Mouse (Mus musculus) gastrocnemius, adult 2 months (tissue): ENCODE results near the gene Uspl1. TPM values are rescaled to one million over a fixed set of nuclear protein-coding genes. Genes with fewer than 3 reads are reported as not detected.
A peak's percentile ranks its signal among the peaks of the same experiment; 100 is the strongest.

ENCODE experiments used
- DNase-seq: peaks from one replicate; pipeline ENCODE4 v3.0.0; 2022
- H3K27ac ChIP-seq: fragments of 200-600 bp; 2 replicates; pipeline ENCODE4 v1.8.1; 2022; ENCODE audit warnings: mild to moderate bottlenecking
- H3K4me3 ChIP-seq: fragments of 200-600 bp; 2 replicates; pipeline ENCODE4 v1.8.1; 2022; ENCODE audit warnings: mild to moderate bottlenecking, moderate library complexity
- CTCF ChIP-seq: fragments of 200-600 bp; IDR thresholded peaks from 2 replicates; pipeline ENCODE4 v1.8.1; 2022; ENCODE audit warnings: antibody characterized with exemption, mild to moderate bottlenecking, moderate library complexity
- intact Hi-C: fragments of 180-260 bp; cut with DNase I; formaldehyde crosslinking; loops from one replicate; pipeline ENCODE4 v1.15.1; 2025
- total RNA-seq, 2 experiments: library from RNA; stranded (reverse); gene quantifications; 2 replicates each; pipeline ENCODE4 v1.2.3; 2021

Uspl1 gene
- total RNA-seq, 2 experiments from 2014 or later = 29.8 to 32.6 TPM

DNA sequence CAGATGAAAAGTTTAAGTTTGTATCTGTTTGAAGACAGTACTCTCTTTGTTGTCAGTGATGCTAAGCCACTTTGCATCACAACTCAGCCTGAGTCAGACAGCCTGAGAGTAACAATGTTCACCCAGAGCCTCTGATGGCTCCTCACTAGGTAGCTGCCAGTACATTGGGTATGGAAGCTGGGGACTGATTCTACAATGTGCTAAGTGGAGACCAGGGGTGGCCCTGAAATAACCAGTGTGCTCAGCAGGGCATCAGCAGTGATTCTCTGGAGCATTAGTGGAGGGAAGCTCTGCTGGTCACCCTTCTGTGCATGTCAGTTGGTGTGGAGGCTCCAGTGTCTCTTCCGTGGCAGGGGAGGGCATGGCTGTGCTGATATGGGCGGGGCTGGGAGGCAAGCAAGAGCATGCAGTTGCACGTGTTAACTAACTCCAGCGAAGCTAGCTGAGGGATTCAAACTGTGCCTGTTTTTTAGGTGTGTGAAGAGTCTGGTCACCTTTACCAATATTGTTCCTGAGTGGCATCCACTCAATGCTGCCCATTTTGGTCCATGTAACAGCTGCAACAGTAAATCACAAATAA is 19.7 kb downstream of the Uspl1 start:
- H3K27ac ChIP-seq = peak overlapping the region; percentile 87
- TF ChIP-seq CTCF = no peak
- intact Hi-C loops = no loop called here
- no peak for DNase-seq
- no peak overlapping the region for H3K4me3 ChIP-seq

DNA sequence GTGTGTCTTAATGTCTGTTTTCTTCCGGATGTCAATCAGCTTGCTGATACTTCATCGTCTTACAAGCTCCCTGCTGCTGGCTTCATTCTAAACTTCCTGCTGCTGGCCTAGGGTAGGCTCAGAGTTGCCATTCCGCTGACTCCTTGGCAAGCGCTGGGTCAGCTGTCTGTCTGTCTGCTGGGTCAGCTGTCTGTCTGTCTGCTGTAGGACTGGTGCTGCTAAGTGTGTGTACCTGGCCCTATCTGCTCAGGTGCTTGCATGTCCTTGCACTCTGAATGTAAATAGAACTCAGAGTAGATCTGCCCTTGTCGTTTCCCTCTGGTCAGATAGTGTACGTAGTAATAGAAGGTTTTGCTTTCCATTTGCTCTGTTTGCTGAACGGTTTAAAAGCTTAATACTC is 20.7 kb downstream of the Uspl1 start:
- Histone ChIP-seq H3K27ac (peak overlapping the region; percentile 87), H3K4me3 (no peak overlapping the region)
- peak; percentile 53 for DNase-seq
- intact Hi-C loops = no loop called here
- no peak for TF ChIP-seq CTCF

DNA sequence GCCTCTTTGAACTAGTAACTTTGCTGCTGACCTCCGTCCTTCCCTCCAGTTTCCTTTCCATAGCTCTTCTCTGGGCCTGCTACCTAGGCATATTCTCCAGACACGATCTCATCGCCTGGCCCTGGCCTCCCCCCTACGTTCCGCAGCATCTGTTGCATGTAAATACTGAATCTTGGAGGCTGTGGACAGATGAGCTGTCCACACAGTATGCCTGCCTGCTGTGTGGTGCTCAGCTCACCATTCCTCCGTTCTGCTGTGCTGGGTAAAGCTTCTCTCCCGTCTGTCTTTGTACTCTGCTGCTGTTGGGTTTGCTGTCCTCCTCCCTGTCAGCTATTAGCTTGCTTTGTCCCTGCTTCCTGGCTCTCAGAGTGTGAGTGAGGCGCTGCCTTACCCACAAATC is 21.1 kb downstream of the Uspl1 start:
- Histone ChIP-seq H3K27ac (peak overlapping the region; percentile 87), H3K4me3 (no peak overlapping the region; the same call in 1 of the 2 replicates)
- intact Hi-C loops = no loop called here
- TF ChIP-seq CTCF = no peak
- no peak for DNase-seq

DNA sequence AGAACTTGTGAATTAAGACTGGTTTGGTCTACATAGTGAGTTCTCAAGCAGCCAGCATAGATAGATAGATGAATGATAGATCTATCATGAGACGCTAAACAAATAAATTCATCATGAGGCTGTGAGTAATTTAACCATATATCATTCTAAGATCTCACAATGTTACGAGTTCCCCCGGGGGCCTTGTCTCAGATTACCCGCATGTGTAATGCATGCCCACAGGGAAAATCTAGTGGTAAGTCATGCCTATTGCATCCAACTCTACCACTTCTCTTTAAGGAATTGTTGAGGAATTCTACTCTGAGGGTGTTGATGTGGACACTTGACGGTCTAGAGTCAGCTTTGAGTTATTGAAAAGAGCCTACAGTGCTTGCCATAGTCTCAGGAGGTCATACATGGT is 22.1 kb downstream of the Uspl1 start:
- no peak for DNase-seq
- Histone ChIP-seq H3K4me3 (no peak overlapping the region), H3K27ac (peak overlapping the region; percentile 20; the same call in 1 of the 2 replicates)
- intact Hi-C loops = no loop called here
- TF ChIP-seq CTCF = no peak

DNA sequence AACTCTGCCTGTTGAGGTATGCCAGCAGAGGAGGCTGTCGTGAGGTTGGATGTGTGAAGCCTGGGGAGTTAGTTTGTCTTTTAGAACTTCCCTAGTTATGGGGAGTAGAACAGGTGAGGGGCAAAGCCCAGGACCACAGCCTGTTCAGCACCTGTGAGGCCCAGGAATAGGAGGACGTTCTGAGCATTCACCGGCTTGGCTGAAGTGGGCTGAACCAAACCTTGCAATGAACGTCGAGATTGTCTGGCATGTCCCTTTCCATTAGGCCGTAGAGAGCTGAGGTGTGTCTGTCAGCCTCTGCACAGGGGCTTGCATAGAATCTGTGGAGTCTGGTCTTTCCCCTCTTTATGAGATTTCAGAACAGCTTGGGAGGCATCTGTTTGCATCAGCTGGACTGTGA is 23.5 kb downstream of the Uspl1 start:
- intact Hi-C loops = no loop called here
- H3K4me3 ChIP-seq = no peak overlapping the region

DNA sequence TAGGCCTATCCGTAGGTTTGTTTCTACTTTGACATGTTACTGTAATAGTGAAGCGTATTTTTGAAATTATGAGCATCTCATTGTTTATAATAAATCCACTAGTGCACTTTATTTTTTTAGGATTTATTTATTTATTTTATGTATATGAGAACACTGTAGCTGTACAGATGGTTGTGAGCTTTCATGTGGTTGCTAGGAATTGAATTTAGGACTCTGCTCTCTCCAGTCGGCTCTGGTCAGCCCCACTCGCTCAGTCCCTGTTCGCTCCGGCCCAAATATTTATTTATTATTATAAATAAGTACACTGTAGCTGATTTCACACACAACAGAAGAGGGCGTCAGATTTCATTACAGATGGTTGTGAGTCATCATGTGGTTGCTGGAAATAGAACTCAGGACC is 24.6 kb downstream of the Uspl1 start:
- intact Hi-C loops = no loop called here

More for the DNA sequence above, 23.5 kb downstream of the Uspl1 start:
- DNase-seq = no peak
- TF ChIP-seq CTCF = no peak
- H3K27ac ChIP-seq = peak overlapping the region; percentile 33; the same call in 1 of the 2 replicates

DNA sequence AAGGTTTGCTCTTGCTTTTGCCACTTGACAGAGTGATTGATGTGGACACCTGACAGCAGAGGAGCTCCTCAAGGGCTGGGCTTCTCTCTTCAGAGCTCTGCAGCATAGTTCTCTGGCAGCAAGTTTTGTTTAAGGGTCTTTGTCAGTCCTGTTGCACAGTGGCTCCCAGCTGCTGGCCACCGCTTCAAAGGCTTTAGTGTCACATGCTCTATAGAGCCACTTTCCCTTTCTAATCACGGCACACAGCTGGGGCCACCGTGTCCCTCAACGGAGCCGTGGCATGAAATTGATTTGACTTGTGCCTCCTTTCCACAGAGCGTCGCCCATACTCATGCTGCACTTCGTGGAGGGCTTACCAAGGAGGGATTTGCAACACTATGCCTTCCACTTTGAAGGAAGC is 25.2 kb downstream of the Uspl1 start:
- intact Hi-C loops = no loop called here
- Histone ChIP-seq H3K4me3 (no peak overlapping the region; the same call in 1 of the 2 replicates), H3K27ac (peak overlapping the region; percentile 79)
- TF ChIP-seq CTCF = no peak
- DNase-seq = peak; percentile 38

More for the DNA sequence above, 24.6 kb downstream of the Uspl1 start:
- no peak for TF ChIP-seq CTCF
- Histone ChIP-seq H3K4me3 (no peak overlapping the region), H3K27ac (peak overlapping the region; percentile 79)
- no peak for DNase-seq

DNA sequence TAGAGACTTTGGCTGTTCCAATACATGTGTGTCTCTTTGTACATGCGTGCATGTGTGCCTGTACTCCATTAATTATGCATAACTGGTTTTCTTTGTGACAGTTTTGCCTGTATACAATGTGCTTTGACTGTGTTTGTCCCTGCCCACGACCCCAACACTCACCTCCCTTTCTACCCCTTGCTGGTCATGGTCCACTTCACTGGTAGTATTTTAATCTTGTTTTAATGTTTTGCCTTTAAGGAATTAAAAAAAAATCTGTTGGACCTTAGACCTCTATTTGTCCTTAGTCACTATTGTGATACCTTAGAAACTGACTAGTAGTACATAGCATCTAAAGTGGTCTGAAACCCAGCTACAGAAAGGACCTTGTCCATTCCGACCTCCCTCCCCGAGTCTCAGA is 26.9 kb downstream of the Uspl1 start:
- intact Hi-C loops = no loop called here
- no peak overlapping the region for H3K27ac ChIP-seq
- no peak overlapping the region for H3K4me3 ChIP-seq
- DNase-seq = no peak
- TF ChIP-seq CTCF = no peak

DNA sequence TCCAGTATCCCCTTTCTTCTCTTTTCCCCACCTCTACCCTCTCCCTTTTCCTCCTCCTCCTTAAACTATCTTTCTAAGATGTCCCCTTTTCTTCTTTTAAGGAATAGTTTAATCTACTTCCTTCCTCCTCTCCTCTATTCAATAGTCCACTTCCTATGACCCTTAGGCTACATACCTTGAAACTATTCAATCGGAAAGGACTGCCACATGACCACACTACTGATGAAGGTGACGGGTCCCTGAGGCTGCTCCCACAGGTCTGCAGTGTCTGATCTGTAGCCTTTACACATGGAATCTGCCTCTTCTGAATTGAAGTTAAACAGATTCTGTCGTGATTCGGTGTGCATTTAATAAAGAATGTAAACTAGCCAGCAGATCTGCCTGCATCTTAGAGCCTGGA is 28.7 kb downstream of the Uspl1 start:
- no peak for DNase-seq
- Histone ChIP-seq H3K27ac (0 out of 2 replicates have a peak overlapping the region, but pooled peaks have one; percentile 66), H3K4me3 (no peak overlapping the region)
- no peak for TF ChIP-seq CTCF
- intact Hi-C loops = no loop called here

DNA sequence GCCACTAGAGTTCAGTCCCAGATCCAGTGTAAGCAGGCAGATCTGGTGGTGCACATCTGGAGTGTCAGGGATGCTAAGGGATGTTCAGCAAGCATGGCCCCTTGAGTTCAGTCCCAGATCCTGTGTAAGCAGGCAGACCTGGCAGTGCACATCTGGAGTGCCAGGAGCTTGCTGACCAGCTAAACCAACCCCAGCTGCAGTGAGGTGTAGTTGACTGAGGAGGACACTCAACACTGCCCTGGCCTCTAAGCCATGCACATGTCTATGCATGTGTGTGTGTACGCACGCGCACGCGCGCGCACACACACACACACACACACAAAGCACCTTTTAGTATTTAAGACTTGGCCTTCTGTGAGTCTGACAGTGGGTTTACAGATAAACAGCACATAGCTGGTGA is 31.4 kb downstream of the Uspl1 start:
- DNase-seq = no peak
- intact Hi-C loops = no loop called here

DNA sequence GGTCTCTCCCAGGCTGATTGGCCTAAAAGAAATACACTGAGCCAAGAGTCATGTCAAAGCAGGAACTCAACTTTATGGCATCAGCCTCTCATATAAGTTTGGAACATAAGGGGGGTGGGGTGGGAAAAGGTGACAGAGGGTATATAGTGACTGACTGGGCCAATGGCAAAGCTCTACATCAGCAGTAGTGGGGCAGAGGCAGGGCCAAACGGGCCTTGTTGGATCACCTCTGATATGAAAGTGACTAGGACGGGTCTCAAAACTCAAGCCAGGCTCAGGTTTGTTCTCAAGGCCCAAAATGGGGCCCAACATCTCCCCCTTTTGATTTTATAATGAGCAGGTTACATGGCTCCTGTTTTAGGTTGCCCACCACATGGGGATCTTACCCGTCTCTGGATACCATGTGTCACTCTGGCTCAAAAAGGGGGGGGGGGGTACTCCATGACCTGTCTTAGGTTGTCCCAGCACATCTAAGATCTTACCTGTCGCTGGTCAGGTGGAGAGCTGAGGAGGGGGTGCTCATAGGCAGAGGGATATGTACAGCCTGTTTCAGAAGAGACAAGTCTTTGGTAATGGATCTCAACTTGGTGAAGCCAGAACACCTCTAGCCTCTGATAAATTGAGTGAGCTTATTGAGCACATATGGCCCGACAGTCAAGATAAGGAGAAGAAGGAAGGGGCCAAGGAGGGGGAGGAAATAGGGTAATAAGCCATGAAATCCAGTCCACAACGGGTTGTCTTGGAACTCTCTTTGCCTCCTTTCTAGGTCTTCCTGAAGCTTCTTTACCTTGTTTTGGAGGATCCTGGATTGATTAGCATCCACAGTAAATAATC is 33.6 kb downstream of the Uspl1 start:
- H3K27ac ChIP-seq = no peak overlapping the region
- no peak for TF ChIP-seq CTCF
- DNase-seq = no peak
- no peak overlapping the region for H3K4me3 ChIP-seq
- intact Hi-C loops = no loop called here

More for the DNA sequence above, 31.4 kb downstream of the Uspl1 start:
- no peak for TF ChIP-seq CTCF
- no peak overlapping the region for H3K4me3 ChIP-seq
- H3K27ac ChIP-seq = no peak overlapping the region

DNA sequence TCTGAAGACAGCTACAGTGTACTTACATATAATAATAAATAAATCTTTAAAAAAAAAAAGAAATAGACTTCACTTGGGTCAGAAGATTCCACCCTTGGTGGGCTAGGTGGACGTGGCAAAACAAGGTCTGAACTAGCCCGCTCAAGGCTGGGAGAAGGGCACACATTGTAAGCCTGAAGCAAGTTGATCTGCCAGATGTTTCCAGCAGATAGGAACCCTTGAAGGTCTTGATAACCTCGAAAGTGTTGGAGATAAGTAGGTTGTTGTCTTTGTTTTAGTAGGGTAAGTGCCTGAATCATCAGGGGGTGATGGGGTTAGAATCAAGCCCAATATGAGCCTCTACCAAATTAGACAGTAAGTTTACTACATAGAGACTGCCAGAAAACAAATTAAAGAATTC is 35.3 kb downstream of the Uspl1 start:
- no peak for TF ChIP-seq CTCF
- intact Hi-C loops = no loop called here
- no peak for DNase-seq
- Histone ChIP-seq H3K27ac (no peak overlapping the region), H3K4me3 (no peak overlapping the region)

DNA sequence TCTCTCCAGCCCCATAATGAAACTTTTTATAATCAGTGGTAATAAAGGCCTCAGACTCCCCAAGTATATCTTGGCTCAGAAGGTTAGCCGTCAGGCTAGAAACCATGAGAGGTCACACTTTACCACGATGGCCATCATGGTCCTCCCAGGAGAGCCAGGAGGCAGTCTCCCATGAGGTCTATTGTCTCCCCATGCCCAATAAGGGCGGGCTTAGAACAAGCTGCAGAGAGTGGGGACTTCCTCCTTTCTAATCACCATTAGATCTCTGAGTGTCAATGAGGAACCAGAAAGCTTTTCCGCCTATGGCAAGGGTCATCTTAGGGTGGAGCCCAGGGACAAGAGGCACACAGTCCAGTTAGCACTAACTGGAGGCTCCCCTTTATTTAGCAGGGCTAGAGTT is 37.2 kb downstream of the Uspl1 start:
- intact Hi-C loops = no loop called here
- TF ChIP-seq CTCF = no peak
- no peak for DNase-seq
- Histone ChIP-seq H3K27ac (no peak overlapping the region), H3K4me3 (no peak overlapping the region)
